Mouse (Mus musculus) heart, embryonic 13.5 days (tissue): ENCODE results near the gene Fbxl4. TPM values are rescaled to one million over a fixed set of nuclear protein-coding genes. Genes with fewer than 3 reads are reported as not detected.

ENCODE experiments used
- ATAC-seq: fragments of 200-750 bp; cut with Nextera tagmentation; 2 replicates; pipeline ENCODE4 v1.8.0; 2017; ENCODE audit warnings: moderate TSS enrichment; ENCODE audit not compliant: insufficient number of reproducible peaks, low FRiP score, low TSS enrichment; ENCODE audit errors: extremely low read depth
- H3K27ac ChIP-seq: fragments of 300-500 bp; sonication (generic); replicated peaks from 2 replicates; pipeline ENCODE4 v1.5.1; 2015; ENCODE audit warnings: moderate library complexity, mild to moderate bottlenecking, inconsistent platforms
- H3K27me3 ChIP-seq: fragments of 300-500 bp; sonication (generic); replicated peaks from 2 replicates; pipeline ENCODE4 v1.6.1; 2015; ENCODE audit warnings: mild to moderate bottlenecking, inconsistent platforms
- H3K36me3 ChIP-seq: fragments of 300-500 bp; sonication (generic); 2 replicates; pipeline ENCODE4 v1.6.1; 2015; ENCODE audit warnings: mild to moderate bottlenecking, inconsistent platforms
- H3K4me1 ChIP-seq: fragments of 300-500 bp; sonication (generic); 2 replicates; pipeline ENCODE4 v1.6.1; 2015; ENCODE audit warnings: inconsistent platforms
- H3K4me2 ChIP-seq: fragments of 300-500 bp; sonication (generic); 2 replicates; pipeline ENCODE4 v1.6.1; 2015; ENCODE audit warnings: inconsistent platforms, mild to moderate bottlenecking, moderate library complexity
- H3K4me3 ChIP-seq: fragments of 300-500 bp; sonication (generic); 2 replicates; pipeline ENCODE4 v1.5.1; 2015; ENCODE audit warnings: moderate library complexity, mild to moderate bottlenecking, inconsistent platforms
- H3K9ac ChIP-seq: fragments of 300-500 bp; sonication (generic); 2 replicates; pipeline ENCODE4 v1.6.1; 2015; ENCODE audit warnings: inconsistent platforms, mild to moderate bottlenecking, moderate library complexity
- H3K9me3 ChIP-seq: fragments of 300-500 bp; sonication (generic); 2 replicates; pipeline ENCODE4 v1.6.1; 2016; ENCODE audit warnings: inconsistent platforms
- WGBS: fragments of 180-500 bp; shearing (Covaris S2); methylation state at CpG from one replicate; pipeline ENCODE4 v1.1.7; 2015; ENCODE audit warnings: mixed read lengths; 5-methylcytosine and 5-hydroxymethylcytosine counted together
- polyA plus RNA-seq: library from polyadenylated mRNA; unstranded; fragments of >200 nt; fragmentation: Nextera tagmentation; extraction: Ambion mirVana; gene quantifications from 2 replicates; pipeline ENCODE4 v1.2.1, GENCODE M21; 2015

Fbxl4 gene
- polyA plus RNA-seq, 1 experiment from 2014 or later, result 9.9 TPM

DNA sequence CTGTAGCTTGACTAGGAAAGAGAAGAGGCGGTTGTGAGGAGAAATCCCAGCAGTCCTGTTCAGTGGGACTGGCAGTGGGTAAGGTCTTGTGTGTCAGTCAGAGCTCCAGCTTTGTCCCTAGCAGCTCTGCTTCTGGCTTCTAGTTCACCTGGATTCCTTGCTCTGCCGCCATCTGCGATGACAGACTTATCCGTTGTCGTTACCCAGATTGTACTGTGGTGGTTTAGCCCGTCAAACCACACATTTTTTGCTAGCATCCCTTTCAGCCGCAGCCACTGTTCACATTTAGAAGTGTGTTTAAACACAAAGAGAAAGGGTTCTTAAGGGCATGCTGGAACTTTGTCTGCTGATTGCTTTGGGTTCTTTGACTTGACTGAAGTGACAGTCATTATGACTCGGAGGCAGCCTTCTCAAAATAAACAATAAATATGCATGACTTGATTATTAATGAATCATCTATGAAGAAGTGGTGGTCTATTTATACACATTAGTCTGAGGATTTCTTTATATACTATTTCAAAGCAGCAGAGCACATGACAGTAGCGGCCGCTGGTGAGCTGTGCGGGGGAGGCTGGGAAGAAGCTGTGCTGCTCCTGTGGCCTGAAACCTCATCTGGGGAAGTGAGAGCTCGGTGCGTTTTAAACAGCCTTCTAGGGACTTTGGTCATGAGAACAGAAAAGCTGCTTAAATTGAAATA, 35.6 kb downstream of the Fbxl4 start:
- Histone ChIP-seq H3K4me3 (no peak overlapping the region), H3K9ac (no peak overlapping the region), H3K27me3 (no peaks in the 10 kb centered on the region), H3K4me2 (no peak overlapping the region), H3K9me3 (no peaks in the 10 kb centered on the region), H3K4me1 (no peaks in the 10 kb centered on the region), H3K36me3 (peaks cover 17% of the 10 kb centered on the region; the same call in 1 of the 2 replicates), H3K27ac (no peak overlapping the region)
- 70% methylated on average over 13 of the region's 13 CpGs for WGBS
- no peak for ATAC-seq

DNA sequence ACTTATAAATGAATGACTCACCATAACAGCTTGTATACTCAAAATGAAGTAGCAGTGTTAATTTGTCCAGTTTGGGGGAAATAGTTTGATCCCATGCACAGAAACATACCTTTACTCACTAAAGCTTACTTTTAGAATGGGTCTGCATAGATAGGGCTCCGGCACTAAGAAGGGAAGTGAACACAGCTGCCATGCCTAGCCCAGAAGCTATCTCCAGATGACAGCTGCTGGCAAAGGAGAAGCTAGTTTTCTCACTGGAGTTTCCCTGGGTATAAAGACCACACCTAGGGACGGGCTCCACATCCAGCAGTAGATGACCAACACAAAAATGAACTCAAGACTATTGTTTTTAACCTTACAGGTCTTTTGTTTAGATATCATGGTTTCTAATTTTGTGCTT, 38.1 kb downstream of the Fbxl4 start:
- Histone ChIP-seq H3K27me3 (no peaks in the 10 kb centered on the region), H3K9ac (no peak overlapping the region), H3K36me3 (peaks cover 32% of the 10 kb centered on the region), H3K9me3 (peaks cover 9% of the 10 kb centered on the region), H3K4me3 (no peak overlapping the region), H3K4me2 (no peak overlapping the region), H3K4me1 (no peaks in the 10 kb centered on the region), H3K27ac (no peak overlapping the region)
- no peak for ATAC-seq
- 69% methylated on average over 2 of the region's 2 CpGs for WGBS

DNA sequence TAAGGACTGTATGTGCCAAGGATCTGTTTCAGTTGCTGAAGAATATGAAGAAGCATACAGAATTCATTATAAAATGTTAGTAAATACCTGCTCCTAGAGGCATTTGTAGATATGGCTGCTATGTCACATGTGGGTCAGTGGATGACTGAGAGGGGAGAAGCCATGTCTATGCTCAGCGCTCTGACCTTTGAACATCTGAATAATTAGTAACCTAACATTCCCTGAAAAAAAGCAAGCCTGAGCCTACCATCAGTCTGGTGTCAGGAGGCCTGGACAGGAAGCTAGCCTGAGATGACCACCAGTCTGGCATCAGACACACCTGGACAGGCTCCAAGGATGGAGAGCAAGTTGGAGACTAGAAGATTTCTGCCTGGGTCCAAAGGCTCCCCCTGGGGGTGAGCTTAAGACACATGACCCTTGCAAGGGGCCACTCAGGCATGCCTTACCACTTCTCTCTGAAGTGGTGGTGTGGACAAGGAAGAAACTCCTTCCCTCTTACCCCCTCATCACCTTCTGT, 39.2 kb downstream of the Fbxl4 start:
- no peak overlapping the region for H3K4me2 ChIP-seq
- WGBS, result 89% methylated on average over 1 of the region's 1 CpGs
- no peak overlapping the region for H3K4me3 ChIP-seq
- H3K4me1 ChIP-seq, result no peaks in the 10 kb centered on the region
- H3K36me3 ChIP-seq, result peaks cover 42% of the 10 kb centered on the region
- no peaks in the 10 kb centered on the region for H3K27me3 ChIP-seq
- H3K9ac ChIP-seq, result no peak overlapping the region
- no peak overlapping the region for H3K27ac ChIP-seq
- no peak for ATAC-seq
- H3K9me3 ChIP-seq, result peaks cover 9% of the 10 kb centered on the region

DNA sequence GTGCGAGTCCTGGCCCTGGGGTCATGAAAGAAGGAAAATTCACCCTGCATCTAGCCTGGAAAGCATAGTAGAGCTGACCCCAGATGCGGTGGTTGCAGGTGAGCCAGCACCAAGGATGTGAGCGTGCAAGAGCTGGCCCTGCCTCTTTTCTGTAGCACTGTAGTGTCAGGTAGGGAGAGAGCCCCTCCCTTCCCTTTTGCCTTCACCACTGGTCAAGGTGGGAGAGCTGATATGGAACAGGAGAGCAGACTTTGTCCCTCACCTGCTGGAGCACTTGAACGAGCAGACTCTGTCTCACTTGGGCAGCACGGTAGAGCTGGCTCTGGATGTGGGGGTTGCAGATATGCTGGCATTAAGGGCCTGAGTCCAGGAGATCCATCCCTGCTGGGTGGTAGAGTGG, 39.7 kb downstream of the Fbxl4 start:
- H3K27me3 ChIP-seq, result no peaks in the 10 kb centered on the region
- H3K4me2 ChIP-seq, result no peak overlapping the region
- peaks cover 39% of the 10 kb centered on the region for H3K36me3 ChIP-seq
- 85% methylated on average over 5 of the region's 5 CpGs for WGBS
- H3K27ac ChIP-seq, result no peak overlapping the region
- no peak for ATAC-seq
- no peak overlapping the region for H3K4me3 ChIP-seq
- H3K4me1 ChIP-seq, result no peaks in the 10 kb centered on the region
- H3K9ac ChIP-seq, result no peak overlapping the region
- peaks cover 9% of the 10 kb centered on the region for H3K9me3 ChIP-seq

DNA sequence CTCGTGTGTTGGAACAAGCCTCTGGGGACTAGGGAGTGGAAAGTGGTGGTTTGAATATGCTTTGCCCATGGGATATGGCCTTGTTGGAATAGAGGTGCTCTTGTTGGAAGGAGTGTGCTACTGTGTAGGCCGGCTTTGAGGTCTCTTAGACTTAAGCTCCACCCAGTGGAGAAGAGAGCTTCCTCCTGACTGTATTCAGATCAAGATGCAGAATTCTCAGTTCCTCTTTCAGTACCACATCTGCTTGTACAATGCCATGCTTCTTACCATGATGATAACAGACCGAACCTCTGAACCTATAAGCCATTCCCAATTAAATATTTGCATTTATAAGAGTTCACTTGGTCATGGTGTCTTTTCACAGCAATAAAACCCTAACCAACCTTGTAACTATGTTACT, 44.7 kb downstream of the Fbxl4 start:
- Histone ChIP-seq H3K9me3 (peaks cover 9% of the 10 kb centered on the region), H3K27me3 (no peaks in the 10 kb centered on the region), H3K4me1 (no peaks in the 10 kb centered on the region), H3K9ac (no peak overlapping the region), H3K4me2 (no peak overlapping the region), H3K27ac (no peak overlapping the region), H3K36me3 (peaks cover 43% of the 10 kb centered on the region), H3K4me3 (no peak overlapping the region)
- 73% methylated on average over 3 of the region's 3 CpGs for WGBS
- ATAC-seq, result no peak

DNA sequence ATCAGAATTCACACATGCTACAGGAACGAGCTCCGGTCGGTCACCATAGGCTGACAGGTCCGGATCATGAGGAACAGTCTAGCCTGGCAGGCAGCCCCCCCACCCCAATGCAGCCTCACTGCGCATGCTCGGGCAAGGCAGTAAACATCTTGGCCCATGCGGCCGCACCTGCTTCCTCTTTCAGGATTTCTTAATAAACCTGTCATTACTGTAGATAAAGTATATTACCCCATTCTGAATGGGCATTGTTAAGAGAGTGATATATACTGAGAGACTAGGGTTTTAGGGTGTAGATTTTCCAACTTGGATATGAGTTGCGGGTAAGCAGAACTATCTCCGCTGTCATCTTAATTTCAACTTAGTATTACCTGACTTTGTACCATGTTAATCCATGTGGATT, 45.6 kb downstream of the Fbxl4 start:
- Histone ChIP-seq H3K27ac (no peak overlapping the region), H3K4me1 (no peaks in the 10 kb centered on the region), H3K9ac (no peak overlapping the region), H3K36me3 (peaks cover 42% of the 10 kb centered on the region), H3K9me3 (peaks cover 9% of the 10 kb centered on the region), H3K4me3 (no peak overlapping the region), H3K27me3 (no peaks in the 10 kb centered on the region), H3K4me2 (no peak overlapping the region)
- ATAC-seq, result no peak
- 90% methylated on average over 10 of the region's 10 CpGs for WGBS

DNA sequence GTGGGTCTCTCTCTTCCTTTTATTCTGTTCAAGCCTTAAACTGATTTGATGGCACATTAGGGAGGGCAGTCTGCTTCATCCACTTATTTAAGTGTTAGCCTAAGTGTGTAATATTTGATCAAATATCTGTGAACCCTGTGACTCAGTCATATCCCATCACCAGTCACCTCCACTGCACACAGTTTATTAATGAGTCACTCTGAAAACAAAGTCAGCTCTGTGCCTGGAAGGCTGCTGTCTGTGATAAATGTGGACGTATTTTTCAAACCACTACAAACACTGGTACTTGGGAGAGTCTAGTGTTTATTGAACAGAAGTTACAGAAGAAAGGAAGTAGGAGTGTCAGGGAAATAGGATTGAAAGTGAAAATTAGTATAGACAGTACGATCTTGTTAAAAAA, 63.3 kb downstream of the Fbxl4 start:
- Histone ChIP-seq H3K36me3 (peaks cover 26% of the 10 kb centered on the region), H3K27me3 (no peaks in the 10 kb centered on the region), H3K9ac (no peak overlapping the region), H3K27ac (no peak overlapping the region), H3K4me1 (no peaks in the 10 kb centered on the region), H3K4me3 (no peak overlapping the region), H3K4me2 (no peak overlapping the region), H3K9me3 (no peaks in the 10 kb centered on the region)
- no peak for ATAC-seq
- WGBS, result 44% methylated on average over 2 of the region's 2 CpGs

DNA sequence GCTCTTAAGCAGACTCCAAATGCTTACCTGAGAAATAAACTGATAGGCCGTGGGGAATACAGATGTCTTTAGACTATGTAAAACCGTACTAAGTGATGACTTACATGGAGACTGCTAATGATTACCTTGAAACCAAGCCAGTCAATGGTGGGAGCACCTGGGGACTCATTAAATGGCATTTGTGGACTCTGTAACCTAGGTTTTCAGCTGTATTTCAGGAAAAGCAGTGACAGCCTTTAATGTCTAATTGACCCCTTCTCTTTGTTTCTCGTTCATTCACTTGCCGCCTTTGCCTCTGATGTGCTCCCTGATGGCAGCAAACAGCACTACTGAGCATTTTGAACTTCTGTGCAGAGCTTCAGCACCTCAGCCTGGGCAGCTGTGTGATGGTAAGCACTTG, 65.1 kb downstream of the Fbxl4 start:
- no peak for ATAC-seq
- H3K27me3 ChIP-seq, result no peaks in the 10 kb centered on the region
- no peaks in the 10 kb centered on the region for H3K4me1 ChIP-seq
- no peak overlapping the region for H3K9ac ChIP-seq
- H3K27ac ChIP-seq, result no peak overlapping the region
- 83% methylated on average over 4 of the region's 4 CpGs for WGBS
- peaks cover 36% of the 10 kb centered on the region for H3K36me3 ChIP-seq
- no peak overlapping the region for H3K4me3 ChIP-seq
- no peak overlapping the region for H3K4me2 ChIP-seq
- no peaks in the 10 kb centered on the region for H3K9me3 ChIP-seq

DNA sequence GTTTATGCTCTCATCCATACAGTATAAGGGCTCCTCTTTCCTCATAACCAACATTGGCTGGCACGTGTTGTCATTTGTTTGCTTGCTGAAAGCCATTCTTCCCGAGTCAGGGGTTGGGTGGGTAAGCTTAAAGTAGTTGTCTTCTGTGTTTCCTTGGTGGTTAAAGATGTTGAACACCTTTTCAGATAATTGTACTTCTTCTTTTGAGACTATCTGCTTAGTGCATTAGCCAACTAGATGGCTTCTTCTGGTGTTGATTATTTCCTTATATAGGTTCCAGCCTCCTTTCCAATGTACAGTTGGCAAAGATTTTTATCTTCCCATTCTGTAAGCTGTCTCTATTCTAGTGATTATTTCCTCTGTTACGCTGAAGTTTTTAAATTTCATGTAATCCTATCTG, 70.8 kb downstream of the Fbxl4 start:
- Histone ChIP-seq H3K9ac (no peak overlapping the region), H3K4me1 (no peaks in the 10 kb centered on the region), H3K9me3 (no peaks in the 10 kb centered on the region), H3K4me2 (no peak overlapping the region), H3K36me3 (peaks cover 34% of the 10 kb centered on the region), H3K27me3 (no peaks in the 10 kb centered on the region), H3K27ac (no peak overlapping the region), H3K4me3 (no peak overlapping the region)
- 88% methylated on average over 3 of the region's 3 CpGs for WGBS
- ATAC-seq, result no peak

DNA sequence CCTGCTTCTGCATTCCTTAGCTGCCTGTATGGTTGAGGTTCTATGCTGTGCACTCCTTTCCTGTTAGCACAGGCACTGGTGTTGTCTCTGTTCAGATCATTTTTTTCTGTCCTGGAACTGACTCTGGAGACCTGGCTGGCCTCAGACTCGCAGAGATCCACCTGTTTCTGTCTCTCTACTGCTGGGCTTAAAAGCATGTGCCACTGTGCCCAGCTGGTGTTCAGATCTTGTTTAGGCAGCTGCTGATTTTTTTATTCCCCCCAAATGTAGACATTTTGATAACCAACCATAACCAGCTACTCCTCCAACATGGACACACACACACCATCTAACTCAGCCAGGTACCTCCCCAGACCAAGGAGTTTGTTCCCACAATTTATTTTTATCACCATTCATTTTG, 112.2 kb downstream of the Fbxl4 start:
- H3K27me3 ChIP-seq, result peaks cover 5% of the 10 kb centered on the region
- H3K27ac ChIP-seq, result no peak overlapping the region
- WGBS, result 83% methylated on average over 1 of the region's 1 CpGs
- no peak overlapping the region for H3K4me3 ChIP-seq
- H3K9me3 ChIP-seq, result no peaks in the 10 kb centered on the region
- H3K4me2 ChIP-seq, result no peak overlapping the region
- no peak overlapping the region for H3K9ac ChIP-seq
- no peaks in the 10 kb centered on the region for H3K4me1 ChIP-seq
- H3K36me3 ChIP-seq, result no peaks in the 10 kb centered on the region
- no peak for ATAC-seq

DNA sequence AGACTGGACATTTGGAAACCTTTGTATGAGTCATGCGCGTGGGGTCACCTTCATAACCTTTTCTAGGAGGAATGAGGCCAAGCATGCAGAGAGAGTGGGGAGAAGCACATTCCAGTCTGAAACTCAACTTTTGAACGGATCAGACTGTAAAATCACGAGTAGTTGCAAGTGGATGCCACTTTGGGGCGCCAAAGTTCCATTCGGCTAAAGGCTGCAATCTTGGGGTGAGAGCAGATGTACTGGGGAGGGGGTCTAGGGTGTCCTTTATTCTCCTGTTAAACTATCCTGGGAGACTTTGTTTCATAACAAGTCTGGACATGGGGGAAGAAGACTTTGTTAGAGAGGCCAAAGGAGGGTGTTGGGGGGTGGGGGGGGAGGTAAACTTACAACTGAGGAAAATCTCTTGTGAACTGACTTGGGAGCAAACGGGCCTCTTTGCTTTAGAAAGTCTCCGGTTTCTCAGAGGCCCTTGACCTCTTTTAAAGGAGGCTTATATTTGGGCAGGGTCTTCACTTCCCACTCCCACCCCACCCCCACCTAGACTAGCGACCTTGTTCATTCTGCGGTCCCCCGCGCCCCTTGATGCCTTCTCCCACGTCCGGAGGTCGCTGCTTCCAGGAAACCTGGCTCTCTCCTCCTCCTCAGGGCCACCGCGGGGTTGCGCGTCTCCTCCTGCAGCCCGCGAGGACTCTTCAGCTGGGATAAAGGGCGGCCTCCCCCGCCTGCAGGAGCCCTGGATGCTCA, 119.8 kb downstream of the Fbxl4 start:
- ATAC-seq, result no peak
- Histone ChIP-seq H3K4me2 (peak overlapping the region; percentile 77), H3K36me3 (no peaks in the 10 kb centered on the region), H3K27ac (no peak overlapping the region), H3K9me3 (no peaks in the 10 kb centered on the region), H3K27me3 (peaks cover 80% of the 10 kb centered on the region), H3K9ac (peak overlapping the region; percentile 37), H3K4me1 (peaks cover 15% of the 10 kb centered on the region; the same call in 1 of the 2 replicates), H3K4me3 (peak overlapping the region; percentile 50)
- WGBS, result under 1% methylated on average over 23 of the region's 23 CpGs
